Mouse (Mus musculus) kidney, postnatal 0 days (tissue): ENCODE data around the gene Pcnx. TPM values are rescaled to one million over a fixed set of nuclear protein-coding genes. Genes with fewer than 3 reads are reported as not detected.

Source experiments
- ATAC-seq: fragments of 200-750 bp; cut with Nextera tagmentation; replicated peaks from 2 replicates; pipeline ENCODE4 v1.8.0; 2017; ENCODE audit warnings: low read depth, moderate number of reproducible peaks, moderate TSS enrichment, moderate library complexity; ENCODE audit not compliant: low FRiP score
- DNase-seq: peaks from one replicate; pipeline ENCODE4 v3.0.0-alpha.2; 2016; ENCODE audit warnings: low spot score
- H3K27ac ChIP-seq: fragments of 300-500 bp; sonication (generic); 2 replicates; pipeline ENCODE4 v1.5.1; 2014; ENCODE audit warnings: mild to moderate bottlenecking
- H3K27me3 ChIP-seq: fragments of 300-500 bp; sonication (generic); 2 replicates; pipeline ENCODE4 v1.6.1; 2014; ENCODE audit warnings: low read length, mixed read lengths; ENCODE audit not compliant: insufficient read depth
- H3K36me3 ChIP-seq: fragments of 300-500 bp; sonication (generic); 2 replicates; pipeline ENCODE4 v1.6.1; 2014; ENCODE audit warnings: low read length, mixed read lengths; ENCODE audit not compliant: insufficient read depth
- H3K4me1 ChIP-seq: fragments of 300-500 bp; sonication (generic); replicated peaks from 2 replicates; pipeline ENCODE4 v1.6.1; 2014; ENCODE audit warnings: antibody characterized with exemption, low read length, mixed read lengths; ENCODE audit not compliant: insufficient read depth
- H3K4me2 ChIP-seq: fragments of 300-500 bp; sonication (generic); 2 replicates; pipeline ENCODE4 v1.6.1; 2014; ENCODE audit warnings: mild to moderate bottlenecking, low read length, moderate library complexity, mixed read lengths
- H3K4me3 ChIP-seq: fragments of 300-500 bp; sonication (generic); replicated peaks from 2 replicates; pipeline ENCODE4 v1.5.1; 2014; ENCODE audit warnings: low read depth, low read length
- H3K9ac ChIP-seq: fragments of 300-500 bp; sonication (generic); 2 replicates; pipeline ENCODE4 v1.6.1; 2014; ENCODE audit warnings: low read depth, low read length
- H3K9me3 ChIP-seq: fragments of 300-500 bp; sonication (generic); replicated peaks from 2 replicates; pipeline ENCODE4 v1.6.1; 2016; ENCODE audit warnings: low read length, inconsistent platforms, mixed read lengths
- CTCF ChIP-seq: IDR thresholded peaks from 2 replicates; pipeline ENCODE4 v1.5.1; 2016; ENCODE audit warnings: antibody characterized with exemption, low read depth, mild to moderate bottlenecking, moderate library complexity
- WGBS: fragments of 180-500 bp; shearing (Covaris S2); extraction: QIAGEN DNeasy Blood & Tissue Kit; methylation state at CpG from one replicate; pipeline ENCODE4 v1.1.7; 2014; 5-methylcytosine and 5-hydroxymethylcytosine counted together
- polyA plus RNA-seq: library from polyadenylated mRNA; unstranded; fragments of >200 nt; fragmentation: Nextera tagmentation; extraction: Ambion mirVana; gene quantifications from 2 replicates; pipeline ENCODE4 v1.2.1, GENCODE M21; 2015

Gene Pcnx
- polyA plus RNA-seq, 1 experiment from 2014 or later = 9.2 TPM

GRCm38 (mm10) chr12:81932015-81932414 lies 72.2 kb downstream of the Pcnx start:
- Histone ChIP-seq H3K27ac (no peak overlapping the region), H3K4me3 (no peak overlapping the region), H3K9me3 (no peaks in the 10 kb centered on the region), H3K4me1 (no peaks in the 10 kb centered on the region), H3K4me2 (no peak overlapping the region), H3K27me3 (no peaks in the 10 kb centered on the region), H3K9ac (no peak overlapping the region), H3K36me3 (peaks cover 6% of the 10 kb centered on the region; the same call in 1 of the 2 replicates)
- ATAC-seq (peak; percentile 69; the same call in 1 of the 2 replicates), DNase-seq (peak; percentile 50)
- TF ChIP-seq CTCF = no peak
- 35% methylated on average over 13 of the region's 13 CpGs for WGBS

- Histone ChIP-seq H3K4me1 (no peaks in the 10 kb centered on the region), H3K9me3 (no peaks in the 10 kb centered on the region), H3K27me3 (no peaks in the 10 kb centered on the region), H3K4me2 (no peak overlapping the region), H3K4me3 (no peak overlapping the region), H3K9ac (no peak overlapping the region), H3K27ac (no peak overlapping the region), H3K36me3 (peaks cover 6% of the 10 kb centered on the region; the same call in 1 of the 2 replicates)
- no peak for DNase-seq
- TF ChIP-seq CTCF = no peak
- 81% methylated on average over 5 of the region's 5 CpGs for WGBS
- ATAC-seq = peak; percentile 73; the same call in 1 of the 2 replicates
Observed at GRCm38 (mm10) chr12:81933430-81933829, 73.6 kb downstream of the Pcnx start.

GRCm38 (mm10) chr12:81934510-81934909 lies 74.7 kb downstream of the Pcnx start:
- Histone ChIP-seq H3K36me3 (peaks cover 6% of the 10 kb centered on the region; the same call in 1 of the 2 replicates), H3K9ac (no peak overlapping the region), H3K4me1 (no peaks in the 10 kb centered on the region), H3K4me2 (no peak overlapping the region), H3K27me3 (no peaks in the 10 kb centered on the region), H3K27ac (no peak overlapping the region), H3K9me3 (no peaks in the 10 kb centered on the region), H3K4me3 (no peak overlapping the region)
- WGBS = 89% methylated on average over 5 of the region's 5 CpGs
- ATAC-seq = no peak
- TF ChIP-seq CTCF = no peak
- DNase-seq = no peak

- peaks cover 6% of the 10 kb centered on the region; the same call in 1 of the 2 replicates for H3K36me3 ChIP-seq
- no peak for ATAC-seq
- H3K4me1 ChIP-seq = no peaks in the 10 kb centered on the region
- TF ChIP-seq CTCF = no peak
- no peak overlapping the region for H3K27ac ChIP-seq
- WGBS = 55% methylated on average over 4 of the region's 4 CpGs
- no peak overlapping the region for H3K4me3 ChIP-seq
- H3K9ac ChIP-seq = no peak overlapping the region
- no peaks in the 10 kb centered on the region for H3K9me3 ChIP-seq
- no peak overlapping the region for H3K4me2 ChIP-seq
- no peaks in the 10 kb centered on the region for H3K27me3 ChIP-seq
- no peak for DNase-seq
Observed at GRCm38 (mm10) chr12:81936066-81936465, 76.2 kb downstream of the Pcnx start.

- TF ChIP-seq CTCF = peak; percentile 28; the same call in 1 of the 2 replicates
- DNase-seq (no peak), ATAC-seq (no peak)
- Histone ChIP-seq H3K9me3 (no peaks in the 10 kb centered on the region), H3K4me1 (0 out of 2 replicates have a peak, but pooled peaks cover 5% of the 10 kb centered on the region), H3K4me3 (no peak overlapping the region), H3K27ac (no peak overlapping the region), H3K36me3 (no peaks in the 10 kb centered on the region), H3K4me2 (no peak overlapping the region), H3K9ac (no peak overlapping the region), H3K27me3 (no peaks in the 10 kb centered on the region)
- 85% methylated on average over 9 of the region's 9 CpGs for WGBS
Observed at GRCm38 (mm10) chr12:81941191-81941590, 81.4 kb downstream of the Pcnx start.

GRCm38 (mm10) chr12:81943331-81944062 lies 83.7 kb downstream of the Pcnx start:
- H3K9ac ChIP-seq = no peak overlapping the region
- no peaks in the 10 kb centered on the region for H3K27me3 ChIP-seq
- TF ChIP-seq CTCF = no peak
- 0 out of 2 replicates have a peak, but pooled peaks cover 2% of the 10 kb centered on the region for H3K36me3 ChIP-seq
- ATAC-seq (no peak), DNase-seq (peak; percentile 56)
- no peak overlapping the region for H3K4me2 ChIP-seq
- no peaks in the 10 kb centered on the region for H3K9me3 ChIP-seq
- 0 out of 2 replicates have a peak, but pooled peaks cover 5% of the 10 kb centered on the region for H3K4me1 ChIP-seq
- no peak overlapping the region; the same call in 1 of the 2 replicates for H3K27ac ChIP-seq
- WGBS = 52% methylated on average over 12 of the region's 12 CpGs
- H3K4me3 ChIP-seq = no peak overlapping the region
